In genomic region chr11:114667932-114668285, GRCm38 (mm10) we compare ENCODE assay signal across 10 mouse cellular contexts. TPM values are rescaled to one million over a fixed set of nuclear protein-coding genes. Genes with fewer than 3 reads are reported as not detected.
DNase-seq lines count a peak whose midpoint lies in the region; ATAC-seq and TF ChIP-seq lines count a peak whose summit lies in the region.
"Not testable (repeated sequence)": the region's sequence is repeated elsewhere in the genome, so short reads cannot be mapped to it uniquely, and the experiment has no call there.
"Had no signal": no experiment of that assay in that cellular context is flagged by ENCODE, and none has a peak within 500 bp of the region (broad histone marks: within the 10 kb centered on the region; RNA-seq: fewer than 3 reads in every experiment).

No protein-coding gene starts in this region.

- H3K27me3 ChIP-seq in E14TG2a.4 (ENCODE audit: insufficient read depth, low read length); hindbrain, postnatal 0 days (ENCODE audit: insufficient read depth, low read length): not testable (repeated sequence)
- H3K27me3 ChIP-seq in limb, embryonic 12.5 days, result peaks cover 13% of the 10 kb centered on the region

- H3K36me3 ChIP-seq in E14TG2a.4 (ENCODE audit: insufficient read depth, low read length), result peaks cover 40% of the 10 kb centered on the region
- H3K36me3 ChIP-seq in hindbrain, postnatal 0 days (ENCODE audit: insufficient read depth, low read length), result peaks cover 26% of the 10 kb centered on the region
- peaks cover 28% of the 10 kb centered on the region for H3K36me3 ChIP-seq in limb, embryonic 12.5 days

- not testable (repeated sequence) for H3K9ac ChIP-seq in hindbrain, postnatal 0 days (replicated peaks; ENCODE audit: low read length); limb, embryonic 12.5 days (replicated peaks)

- peak overlapping the region; percentile 99; the same call in 1 of the 2 replicates for H3K4me3 ChIP-seq in E14TG2a.4 (replicated peaks; ENCODE audit: low read length)
- not testable (repeated sequence) for H3K4me3 ChIP-seq in hindbrain, postnatal 0 days (ENCODE audit: low read length); limb, embryonic 12.5 days (replicated peaks)

- H3K27ac ChIP-seq in hindbrain, postnatal 0 days; limb, embryonic 12.5 days: not testable (repeated sequence)

- not testable (repeated sequence) for H3K4me2 ChIP-seq in hindbrain, postnatal 0 days (ENCODE audit: low read depth, low read length); limb, embryonic 12.5 days

- TF ChIP-seq POLR2A in brain, embryonic 14.5 days (IDR thresholded peaks at IDR 0.05; ENCODE audit: borderline replicate concordance, extremely low read depth, insufficient read depth, insufficient read length, poor library complexity, severe bottlenecking), result not testable (repeated sequence)

- H3K4me1 ChIP-seq in E14TG2a.4 (replicated peaks; ENCODE audit: low read depth, low read length), result peaks cover 52% of the 10 kb centered on the region
- peaks cover 10% of the 10 kb centered on the region; the same call in 1 of the 2 replicates for H3K4me1 ChIP-seq in hindbrain, postnatal 0 days (ENCODE audit: insufficient read depth, low read length)
- H3K4me1 ChIP-seq in limb, embryonic 12.5 days (replicated peaks), result peaks cover 20% of the 10 kb centered on the region

- TF ChIP-seq CTCF in E14TG2a.4 (conservative IDR thresholded peaks at IDR 0.05; ENCODE audit: low read length), result peak; percentile 39; the same call in 1 of the 2 replicates
- TF ChIP-seq CTCF in brain, embryonic 14.5 days (IDR thresholded peaks at IDR 0.05; ENCODE audit: borderline replicate concordance, extremely low read depth, insufficient read depth, insufficient read length), result peak; percentile 52; the same call in 1 of the 2 replicates
- not testable (repeated sequence) for TF ChIP-seq CTCF in hindbrain, postnatal 0 days (IDR thresholded peaks at IDR 0.05; ENCODE audit: low read depth)

- WGBS in hindbrain, postnatal 0 days, result 30% methylated on average over 11 of the region's 11 CpGs
- 20% methylated on average over 11 of the region's 11 CpGs for WGBS in limb, embryonic 12.5 days

- ATAC-seq in hindbrain, postnatal 0 days, result not testable (repeated sequence)
- 0 out of 2 replicates have a peak, but pooled peaks have one; percentile 13 for ATAC-seq in limb, embryonic 12.5 days (ENCODE audit: insufficient number of reproducible peaks, insufficient read depth, low FRiP score, low TSS enrichment, low read depth)

- H3K9me3 ChIP-seq in E14TG2a.4 (ENCODE audit: low read length); hindbrain, postnatal 0 days (ENCODE audit: low read length); limb, embryonic 12.5 days: not testable (repeated sequence)

- DNase-seq in brain, embryonic 14.5 days (ENCODE audit: low read depth), result peak; percentile 49
- peak; percentile 46 for DNase-seq in embryo, embryonic 9.5 days (ENCODE audit: extremely low spot score)
- peak; percentile 56 for DNase-seq in hindbrain, postnatal 0 days (ENCODE audit: low spot score)
- DNase-seq in lung, postnatal 25 days (ENCODE audit: low spot score), result peak; percentile 37
- peak; percentile 57 for DNase-seq in retina, embryonic 14.5 days (ENCODE audit: low spot score)
- peak; percentile 50 for DNase-seq in thymus, postnatal 36 days

RNA-seq across cellular contexts. Expression of gene Rpl38, which starts 0.4 kb away (rescaled TPM):
- polyA plus RNA-seq in brain, embryonic 14.5 days (2012; rRNA removed), result 1,736 and 1,742 TPM in 2 replicates
- 577 and 578 TPM in 2 replicates for total RNA-seq in hindbrain, postnatal 0 days (2014; rRNA removed)
- 954 and 958 TPM in 2 replicates for polyA plus RNA-seq in hindbrain, postnatal 0 days (2015; fragmentation: Nextera tagmentation; extraction: Ambion mirVana)
- 966 and 981 TPM in 2 replicates for polyA plus RNA-seq in limb, embryonic 12.5 days (2016; fragmentation: Nextera tagmentation; extraction: Ambion mirVana)

RNA-seq across cellular contexts. Expression of gene Ttyh2, which starts 7.3 kb away (rescaled TPM):
- polyA plus RNA-seq in brain, embryonic 14.5 days (2012; rRNA removed), result 17.8 and 25.4 TPM in 2 replicates
- total RNA-seq in hindbrain, postnatal 0 days (2014; rRNA removed), result 75.8 and 80.4 TPM in 2 replicates
- 38.6 and 40.3 TPM in 2 replicates for polyA plus RNA-seq in hindbrain, postnatal 0 days (2015; fragmentation: Nextera tagmentation; extraction: Ambion mirVana)
- polyA plus RNA-seq in limb, embryonic 12.5 days (2016; fragmentation: Nextera tagmentation; extraction: Ambion mirVana), result 9.9 and 10.0 TPM in 2 replicates

RNA-seq across cellular contexts. Expression of gene Dnaic2, which starts 59.3 kb away (rescaled TPM):
- polyA plus RNA-seq in brain, embryonic 14.5 days (2012; rRNA removed), result 2.9 TPM in 2 replicates
- total RNA-seq in hindbrain, postnatal 0 days (2014; rRNA removed), result 5.1 and 5.8 TPM in 2 replicates
- polyA plus RNA-seq in hindbrain, postnatal 0 days (2015; fragmentation: Nextera tagmentation; extraction: Ambion mirVana), result 3.1 and 3.2 TPM in 2 replicates
- 0.50 and 0.67 TPM in 2 replicates for polyA plus RNA-seq in limb, embryonic 12.5 days (2016; fragmentation: Nextera tagmentation; extraction: Ambion mirVana)
- total RNA-seq: granulocyte monocyte progenitor cell, adult 5-6 weeks; hematopoietic stem cell, adult 5-6 weeks had no signal
